Mouse (Mus musculus) left cerebral cortex, adult 8-10 months (tissue): Measurements from ENCODE around the gene Krt78. TPM values are rescaled to one million over a fixed set of nuclear protein-coding genes. Genes with fewer than 3 reads are reported as not detected.
A peak's percentile ranks its signal among the peaks of the same experiment; 100 is the strongest.
"Not testable (repeated sequence)": the region's sequence is repeated elsewhere in the genome, so short reads cannot be mapped to it uniquely, and the experiment has no call there.

Experiments used
- DNase-seq, 2 experiments: peaks; one replicate each; pipeline ENCODE4 v3.0.0; 2022; ENCODE audit warnings: low spot score in 2 of 2
- total RNA-seq, 4 experiments: library from RNA; stranded (reverse); gene quantifications; 2 replicates each; pipeline ENCODE4 v1.2.4; 2022

The Krt78 gene
- total RNA-seq = not detected

DNA sequence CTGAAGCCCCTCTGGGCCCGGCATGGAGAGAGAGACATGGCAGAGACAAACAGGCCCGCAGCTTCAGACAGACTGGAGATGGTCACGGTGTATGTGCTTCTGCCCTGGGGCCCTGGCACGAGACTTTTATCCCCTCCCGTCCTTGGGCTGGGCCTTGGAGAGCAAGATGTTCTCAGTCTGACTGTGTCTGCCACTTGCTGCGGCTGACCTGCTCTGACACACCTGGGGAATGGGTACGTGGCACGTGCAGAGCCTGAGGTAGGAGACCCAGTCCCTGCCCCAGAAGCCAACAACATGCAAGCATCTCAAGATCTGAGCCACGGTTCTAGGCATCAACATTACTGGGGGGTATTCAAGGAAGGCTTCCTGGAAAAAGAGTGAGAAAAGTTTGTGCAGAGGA is at the start of gene Krt78:
Gene Krt78 (minus strand): TSS at position 101 of the 400 bp plus-strand sequence.
- DNase-seq = no peak

DNA sequence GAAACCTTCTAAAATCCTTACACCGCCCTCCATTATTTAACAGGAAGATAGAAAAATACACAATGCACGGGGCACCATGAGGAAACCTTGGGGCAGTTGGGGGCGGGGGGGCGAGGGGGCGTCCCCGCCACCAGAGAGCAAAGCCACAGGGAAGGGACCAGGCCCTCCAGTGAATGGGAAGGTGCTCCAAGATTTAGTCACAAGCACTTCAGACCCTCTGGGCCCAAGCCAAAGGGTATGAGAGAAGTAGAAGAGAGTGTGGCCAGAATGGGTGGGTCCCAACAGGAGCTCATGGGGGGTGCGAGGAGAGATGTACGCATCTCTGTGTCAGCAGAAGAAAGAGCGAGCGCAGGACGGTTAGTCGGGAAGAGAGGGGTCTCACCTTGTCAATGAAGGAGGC is 49.4 kb upstream of the Krt78 start:
- no peak for DNase-seq

DNA sequence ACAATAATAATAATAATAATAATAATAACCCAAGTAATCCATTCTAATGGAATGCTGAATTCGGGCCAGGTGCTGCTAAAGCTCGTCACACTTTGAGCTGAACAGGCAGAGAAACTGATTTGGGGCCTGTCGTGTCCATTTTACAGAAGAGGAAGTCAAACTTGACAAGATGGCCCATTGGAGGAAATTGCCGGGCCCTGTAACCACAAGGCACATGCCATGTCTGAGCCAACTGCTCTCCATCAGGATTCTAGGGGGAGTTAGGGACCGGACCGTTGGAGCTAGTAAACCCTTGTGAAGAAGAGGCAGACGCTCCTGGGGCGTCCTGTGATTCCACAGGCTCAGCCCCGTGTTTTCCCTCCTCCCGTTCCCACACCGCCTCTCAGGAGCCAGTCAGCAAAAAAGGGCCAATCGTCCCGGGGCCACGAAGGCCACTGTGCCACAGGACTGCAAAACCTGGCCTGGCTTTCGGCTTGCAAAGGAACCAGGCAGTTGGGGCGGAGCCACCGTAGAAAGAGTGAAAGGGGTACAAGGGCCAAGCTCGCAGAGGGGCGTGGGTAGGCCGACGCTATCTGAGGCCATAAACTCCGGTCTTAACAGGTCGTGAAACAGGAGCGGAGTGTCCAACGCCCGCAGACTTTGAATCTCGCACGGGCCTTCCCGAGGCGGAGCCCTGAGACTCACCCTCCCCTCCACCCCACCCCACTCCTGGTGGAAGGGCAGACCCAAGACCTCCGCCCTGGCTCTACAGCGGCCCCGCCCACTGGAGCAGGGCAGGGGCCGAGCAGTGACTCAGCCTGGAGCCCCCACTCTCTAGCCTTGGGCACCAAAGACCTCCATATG is 48.8 kb upstream of the Krt78 start:
- no peak for DNase-seq

DNA sequence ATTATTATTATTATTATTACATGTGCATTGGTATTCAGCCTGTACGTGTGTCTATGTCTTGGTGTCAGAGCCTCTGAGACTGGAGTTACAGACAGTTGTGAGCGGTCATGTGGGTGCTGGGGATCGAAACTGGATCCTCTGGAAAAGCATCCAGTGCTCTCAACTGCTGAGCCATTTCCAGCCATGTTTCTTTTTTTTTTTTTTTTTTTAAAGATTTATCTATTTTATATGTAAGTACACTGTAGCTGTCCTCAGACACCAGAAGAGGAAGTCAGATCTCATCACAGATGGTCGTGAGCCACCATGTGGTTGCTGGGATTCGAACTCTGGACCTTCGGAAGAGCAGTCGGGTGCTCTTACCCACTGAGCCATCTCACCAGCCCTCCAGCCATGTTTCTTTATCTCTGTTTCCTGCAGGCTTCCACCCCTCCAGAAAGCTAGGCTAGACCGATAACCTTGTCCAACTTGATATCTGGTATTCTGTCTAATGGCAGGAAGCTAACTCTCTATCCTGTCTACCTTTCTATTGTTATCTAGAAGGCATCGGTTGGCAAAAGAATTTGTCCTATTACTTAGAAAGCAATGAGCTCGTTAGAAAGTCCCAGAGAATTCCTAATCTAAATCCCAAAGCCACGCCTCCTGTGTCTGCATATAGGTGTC is 45.7 kb upstream of the Krt78 start:
- DNase-seq = no peak

DNA sequence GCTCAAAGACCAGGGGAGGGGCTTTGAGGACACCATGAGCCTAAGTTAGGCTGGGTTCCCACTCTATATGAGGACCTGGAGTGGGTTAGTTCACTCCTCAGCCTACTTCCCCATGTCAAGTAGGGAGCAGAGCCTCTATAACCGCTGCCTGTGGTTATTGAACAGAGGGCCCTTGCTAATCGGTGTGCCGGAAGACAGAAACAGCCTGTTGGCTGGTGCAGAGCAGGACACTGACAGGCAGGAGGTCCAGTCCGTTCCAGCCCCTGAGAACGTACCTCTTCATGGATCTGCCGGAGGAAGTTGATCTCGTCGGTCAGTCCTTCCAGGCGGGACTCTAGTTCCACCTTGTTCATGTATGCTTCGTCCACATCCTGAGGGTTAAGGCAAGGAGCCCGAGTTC is 45.1 kb upstream of the Krt78 start:
- DNase-seq = no peak

DNA sequence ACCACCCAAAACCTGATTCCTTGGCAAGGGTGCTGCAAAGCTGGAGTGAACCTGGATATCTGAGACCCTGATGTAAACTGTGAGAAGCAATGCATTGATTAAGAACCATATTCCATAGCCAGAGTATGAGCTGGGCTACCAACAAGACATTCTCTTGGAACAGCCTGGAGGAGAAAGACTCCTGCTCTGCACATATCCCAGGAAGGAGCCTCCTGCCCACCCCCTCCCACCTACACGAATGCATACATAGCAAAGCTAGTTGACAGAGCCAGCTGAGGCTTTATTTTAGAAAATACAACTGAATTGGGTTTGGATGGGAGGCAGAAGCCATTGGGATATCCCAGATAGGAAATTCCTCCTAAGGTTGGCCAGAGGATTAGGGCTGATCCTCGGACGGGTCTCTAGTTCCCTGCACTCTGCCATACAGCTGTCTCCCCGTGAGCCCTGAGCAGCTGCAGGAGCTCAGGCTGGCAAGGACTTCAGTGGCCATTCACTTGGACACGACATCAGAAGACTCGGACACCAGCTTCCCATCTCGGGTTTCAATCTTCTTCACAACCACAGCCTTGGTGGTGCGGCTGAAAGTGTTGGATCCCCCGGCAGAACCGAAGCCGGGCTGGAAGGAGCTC is 42.5 kb upstream of the Krt78 start:
- DNase-seq = not testable (repeated sequence)

DNA sequence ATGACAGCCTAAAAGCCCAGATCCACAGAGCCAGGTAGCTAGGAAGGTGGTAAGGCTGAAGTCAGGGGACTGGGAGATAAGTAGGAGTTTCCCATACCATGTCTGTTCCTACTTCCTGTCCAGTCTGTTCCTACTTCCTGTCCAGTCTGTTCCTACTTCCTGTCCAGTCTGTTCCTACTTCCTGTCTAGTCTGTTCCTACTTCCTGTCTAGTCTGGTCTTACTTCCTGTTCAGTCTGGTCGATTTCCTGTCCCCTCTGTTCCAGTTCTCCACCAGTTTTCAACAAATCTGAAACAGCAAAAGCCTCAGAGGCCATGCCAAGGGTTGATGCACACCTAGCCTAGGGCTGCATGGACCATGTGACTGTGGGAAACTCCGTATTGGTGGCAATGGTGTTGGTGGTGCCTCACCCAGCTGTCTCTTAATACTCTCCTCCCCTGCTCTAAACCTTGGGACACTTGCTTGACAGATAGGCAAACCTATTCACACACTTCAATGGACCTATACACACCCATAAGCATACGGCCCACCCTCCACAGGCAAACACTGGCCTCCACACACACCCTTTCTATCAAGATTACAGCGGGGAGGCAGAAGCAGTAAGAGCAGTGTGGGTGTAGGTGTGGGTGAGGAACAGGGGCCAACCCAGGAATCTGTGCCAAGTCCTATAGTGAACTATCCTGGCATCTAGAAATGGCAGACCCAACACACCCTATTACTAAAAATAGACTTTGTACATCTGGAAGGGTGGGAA is 41.6 kb upstream of the Krt78 start:
- DNase-seq = no peak

DNA sequence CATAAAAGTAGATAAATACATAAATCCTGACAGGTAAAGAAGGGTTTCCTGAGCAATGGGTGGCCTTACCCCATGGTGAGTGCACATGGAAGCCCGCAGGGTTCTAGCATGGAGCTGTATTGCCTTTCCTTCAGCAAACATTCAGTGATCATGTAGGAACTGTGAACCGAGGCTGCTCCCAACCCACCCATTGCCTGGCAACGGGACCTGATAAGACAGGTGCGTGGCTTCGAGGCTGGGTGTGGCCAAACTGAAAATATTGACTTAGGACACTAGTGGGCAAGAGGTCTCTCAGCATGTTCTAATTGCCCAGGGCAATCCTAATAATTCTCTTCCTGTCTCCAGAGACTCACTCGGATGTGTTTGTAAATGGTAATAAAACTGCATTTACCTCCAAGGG is 40.3 kb upstream of the Krt78 start:
- no peak for DNase-seq

DNA sequence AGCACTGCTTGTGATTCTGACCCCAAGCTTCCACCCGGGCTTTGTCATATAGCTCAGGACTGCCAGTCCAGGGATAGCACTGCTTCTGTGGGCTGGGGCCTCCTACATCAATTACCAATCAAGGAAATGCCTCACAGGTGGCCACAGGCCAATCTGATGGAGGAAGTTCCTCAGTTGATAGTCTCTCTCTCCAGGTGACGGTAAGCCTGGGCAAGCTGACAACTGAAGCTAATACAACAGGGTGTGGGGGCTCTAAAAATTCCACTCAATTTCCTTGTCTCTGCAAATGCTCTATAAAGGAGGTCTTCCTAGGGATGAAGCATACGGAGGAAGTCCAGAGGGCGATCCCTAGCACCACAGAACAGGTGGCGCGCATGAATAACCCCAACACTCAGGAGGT is 36.9 kb upstream of the Krt78 start:
- no peak for DNase-seq

DNA sequence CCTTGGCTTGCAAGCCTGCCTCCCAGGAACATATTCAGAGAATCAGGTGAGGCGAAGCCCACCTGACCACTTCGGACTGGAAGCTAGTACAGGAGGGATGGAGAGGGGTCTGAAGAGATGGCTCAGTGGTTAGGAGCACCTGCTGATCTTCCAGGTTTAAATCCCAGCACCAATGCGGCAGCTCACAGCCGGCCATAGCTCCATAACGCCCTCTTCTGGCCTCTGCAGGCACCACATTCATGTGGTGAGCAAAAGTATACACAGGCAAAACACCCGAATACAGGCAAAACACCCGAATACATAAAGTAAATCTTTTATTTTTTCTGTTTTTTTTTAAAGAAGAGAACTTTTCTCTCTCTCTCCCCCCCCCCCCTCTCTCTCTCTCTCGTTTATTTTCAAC is 34.6 kb upstream of the Krt78 start:
- no peak for DNase-seq

DNA sequence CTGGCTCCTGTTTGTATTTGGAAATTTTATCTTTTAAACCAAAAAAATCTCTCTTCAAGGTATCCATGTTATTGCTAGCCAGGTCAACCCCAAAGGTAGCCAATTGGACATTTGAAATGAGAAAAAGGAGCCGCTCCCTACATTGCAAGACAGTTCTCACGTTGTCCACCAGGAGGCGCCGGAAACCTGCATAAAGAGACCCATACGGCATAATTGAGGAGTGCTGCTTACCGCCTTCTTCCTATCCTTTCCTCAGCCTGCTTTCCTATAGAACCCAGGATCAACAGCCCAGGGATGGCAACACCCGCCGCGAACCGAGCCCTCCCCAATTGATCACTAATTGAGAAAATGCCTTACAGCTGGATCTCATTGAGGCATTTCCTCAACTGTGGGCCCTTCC is 34.0 kb upstream of the Krt78 start:
- DNase-seq = peak; percentile 57 to 92

DNA sequence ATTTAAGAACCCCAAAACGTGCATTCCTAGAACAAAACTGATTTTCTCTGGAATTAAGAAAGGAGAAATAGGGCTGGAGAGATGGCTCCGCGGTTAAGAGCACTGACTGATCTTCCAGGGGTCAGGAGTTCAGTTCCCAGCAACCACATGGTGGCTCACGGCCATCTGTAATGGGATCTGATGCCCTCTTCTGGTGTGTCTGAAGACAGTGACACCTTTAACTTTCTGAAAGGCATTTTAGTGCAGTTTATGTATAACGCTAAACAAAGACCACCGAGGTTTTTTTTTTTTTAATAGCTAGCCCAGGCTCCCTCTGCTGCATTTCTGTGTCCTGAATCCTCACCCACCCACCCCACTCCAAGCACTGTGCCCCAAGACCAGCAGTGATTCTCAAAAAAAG is 30.7 kb upstream of the Krt78 start:
- DNase-seq = no peak

DNA sequence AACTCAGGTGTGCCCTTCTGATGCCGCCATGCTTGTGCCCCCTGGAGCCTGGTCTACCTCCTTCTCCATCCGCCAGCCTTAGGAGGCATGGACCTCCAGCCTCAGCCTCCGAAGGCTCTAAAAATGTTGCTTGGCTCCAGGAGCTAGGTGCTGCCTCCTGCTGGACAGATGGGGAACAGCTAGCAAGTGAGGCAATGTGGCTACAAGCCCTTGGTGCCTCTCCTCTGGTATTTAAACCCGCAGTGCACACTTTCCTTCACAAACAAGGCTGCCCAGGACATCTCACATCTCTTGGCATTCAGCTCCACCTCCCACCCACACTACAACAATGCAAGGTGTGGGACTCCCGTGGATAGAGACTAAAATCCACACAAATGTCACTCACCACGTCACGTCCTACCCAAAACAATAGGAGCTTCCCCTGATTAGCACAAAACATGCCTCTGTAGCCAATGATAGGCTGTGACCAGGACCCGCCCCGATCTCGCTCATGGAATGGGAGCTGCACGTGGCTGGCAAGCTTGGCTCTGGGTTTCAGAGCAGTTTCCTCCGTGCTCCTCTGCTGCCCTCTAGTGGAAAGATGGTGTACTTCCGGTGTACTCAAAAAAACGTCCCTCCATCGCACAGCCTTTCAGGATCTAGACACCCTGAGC is 30.0 kb upstream of the Krt78 start:
- peak; percentile 81 to 90 for DNase-seq

DNA sequence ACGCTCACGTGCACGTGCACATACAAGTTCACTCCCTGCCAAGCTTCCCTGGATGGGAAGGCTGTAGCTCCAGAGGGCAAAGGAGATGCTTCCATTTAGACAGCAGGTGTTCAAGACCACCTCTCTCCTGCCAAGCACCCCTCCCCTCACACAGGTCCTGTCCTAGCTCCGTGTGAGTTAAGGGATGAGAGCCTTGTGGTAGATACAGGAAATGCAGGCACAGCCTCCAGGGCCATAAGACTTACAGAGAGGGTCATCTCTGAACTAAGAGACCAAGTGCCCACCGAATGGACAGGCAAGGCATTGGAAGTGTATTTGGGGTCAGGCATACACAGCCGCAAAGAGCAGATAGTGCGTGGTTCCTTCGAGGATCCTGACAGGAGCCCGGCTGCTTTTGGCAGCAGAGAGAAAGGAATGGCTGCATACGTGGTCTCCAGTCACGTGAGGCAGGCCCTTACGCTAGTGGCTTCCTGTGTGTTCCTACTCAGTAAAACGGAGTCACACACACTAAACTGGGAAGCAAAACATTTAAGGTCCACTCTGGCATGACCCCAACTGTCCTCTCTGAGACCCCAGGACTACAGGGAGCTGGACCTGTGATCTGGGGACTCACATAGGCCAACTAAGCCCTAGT is 29.3 kb upstream of the Krt78 start:
- DNase-seq = no peak

DNA sequence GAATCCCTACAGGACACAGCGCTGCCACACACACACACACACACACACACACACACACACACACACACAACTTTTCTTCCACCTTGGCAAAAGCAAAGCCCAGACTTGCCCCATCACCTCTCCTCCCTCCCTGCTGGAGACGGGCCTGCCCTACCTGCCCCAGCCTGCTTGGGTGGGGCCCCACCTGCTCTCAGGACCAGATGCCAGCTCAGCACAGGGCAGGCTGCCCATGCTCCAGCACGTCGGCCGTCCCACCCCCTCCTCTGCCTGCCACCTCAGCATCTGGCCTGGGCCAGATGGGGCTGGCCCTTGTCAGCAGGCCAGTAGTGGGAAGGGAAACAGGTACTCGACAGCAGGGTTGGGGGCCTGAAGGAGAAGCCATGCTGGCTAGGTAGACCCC is 26.8 kb upstream of the Krt78 start:
- no peak for DNase-seq

DNA sequence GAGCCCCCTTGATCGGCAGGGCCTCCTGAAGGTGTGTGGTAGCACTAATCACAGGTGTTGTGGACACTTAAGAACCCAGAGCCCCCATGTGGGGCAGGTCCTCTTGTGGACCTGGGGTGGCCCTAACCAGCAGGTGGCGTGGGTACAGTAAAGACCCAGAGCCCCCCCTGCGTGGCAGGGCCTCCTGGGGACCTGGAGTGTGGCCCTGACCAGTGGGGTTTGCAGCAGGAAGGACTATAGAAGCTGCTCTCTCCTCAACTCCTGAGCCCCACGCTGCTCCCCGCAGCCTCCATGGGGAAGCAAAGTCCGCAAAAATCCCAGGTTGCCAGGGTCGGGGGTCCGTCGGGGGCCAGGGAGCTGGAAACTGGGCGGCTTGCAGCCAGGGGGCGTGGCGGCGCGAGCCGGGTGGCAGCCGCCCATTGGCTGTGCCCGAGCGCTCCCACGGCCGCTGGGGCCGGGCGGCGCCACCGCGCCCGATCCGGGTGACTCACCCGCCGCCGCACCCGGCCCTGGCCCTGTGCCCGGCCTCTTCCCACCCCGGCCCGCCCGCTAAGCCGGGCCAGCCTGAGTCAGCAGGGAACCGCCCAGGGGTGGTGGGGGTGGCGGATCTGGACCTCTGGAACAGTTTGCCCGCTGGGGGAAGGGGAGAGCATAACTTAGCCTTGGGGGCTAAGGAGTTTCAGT is 23.1 kb upstream of the Krt78 start:
- peak; percentile 53 to 76 for DNase-seq

DNA sequence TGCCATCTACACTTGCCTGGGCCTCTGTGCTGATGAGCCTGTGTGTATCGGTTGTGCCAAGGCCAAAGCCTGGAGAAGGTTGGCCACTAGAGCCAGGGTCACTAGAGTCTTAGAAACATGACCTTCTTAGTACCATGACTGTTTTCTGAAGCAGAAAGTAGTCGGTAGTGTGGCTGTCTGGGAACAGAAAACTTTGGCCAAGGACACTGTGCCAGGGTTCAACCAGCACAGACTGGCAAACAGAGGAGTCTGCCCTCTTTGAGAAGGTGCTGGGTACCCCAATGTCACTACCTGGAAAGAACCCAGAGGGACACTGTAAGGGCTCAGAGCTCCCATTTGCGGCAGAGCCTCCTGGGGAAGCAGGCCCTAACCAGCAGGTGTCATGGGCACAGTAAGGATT is 22.6 kb upstream of the Krt78 start:
- DNase-seq = no peak

DNA sequence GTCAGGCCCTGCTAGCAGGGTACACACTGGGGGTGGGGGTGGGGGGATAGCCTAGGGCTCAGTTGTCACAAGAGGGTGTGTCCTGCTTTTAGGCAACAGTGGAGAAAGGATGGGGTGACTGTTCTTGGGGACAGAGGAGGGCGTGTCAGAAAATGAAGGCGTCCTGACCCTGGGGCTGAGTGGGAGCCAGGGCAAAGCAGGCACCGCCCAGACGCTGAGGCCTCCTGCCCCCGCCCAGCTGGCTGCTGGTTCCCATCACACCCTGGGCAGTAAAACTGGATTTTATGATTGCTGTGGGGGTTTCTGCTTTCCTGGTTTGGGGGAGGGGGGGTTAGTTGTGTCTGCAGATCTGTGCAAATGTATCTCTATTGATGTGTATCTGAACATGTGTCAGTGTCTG is 21.9 kb upstream of the Krt78 start:
- no peak for DNase-seq

DNA sequence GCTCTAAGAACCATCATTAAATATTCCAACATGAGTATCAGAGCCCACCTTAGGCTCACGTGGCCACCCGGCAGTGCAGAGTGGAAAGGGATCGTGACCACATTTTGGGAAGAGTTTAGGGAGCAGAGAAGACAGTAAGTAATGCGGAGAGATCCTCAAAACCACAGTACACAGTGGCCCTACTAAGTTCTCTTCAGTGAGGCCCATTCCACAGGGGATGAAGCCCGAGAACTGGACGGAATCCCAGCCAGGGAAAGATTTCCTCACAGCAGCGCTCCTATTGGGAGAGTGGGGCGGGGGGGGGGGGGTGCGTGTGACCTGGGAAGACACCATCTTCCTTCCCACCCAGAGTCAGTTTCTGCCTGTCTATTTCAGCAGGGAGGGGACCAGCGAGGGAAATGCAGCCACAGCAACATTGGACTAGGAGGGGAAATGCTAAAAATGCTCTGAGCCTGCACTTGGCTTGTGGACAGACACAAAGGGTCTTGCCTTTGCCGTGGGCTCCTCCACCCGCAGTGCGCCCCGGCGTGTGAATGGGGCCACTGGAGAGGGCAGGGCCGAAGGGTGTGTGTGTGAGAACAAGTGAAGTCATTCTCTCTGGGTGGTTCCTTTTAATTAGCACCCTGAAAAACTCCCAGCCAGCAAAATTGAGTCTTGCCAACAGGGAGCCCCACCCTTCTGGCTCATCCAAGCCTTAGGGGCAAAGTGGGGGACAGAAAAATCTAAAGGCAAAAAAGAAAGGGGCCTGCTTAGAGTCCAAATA is 20.2 kb upstream of the Krt78 start:
- DNase-seq = no peak
